Mouse (Mus musculus) lung, embryonic 16.5 days (tissue): ENCODE measurements around the gene Anks1. TPM values are rescaled to one million over a fixed set of nuclear protein-coding genes. Genes with fewer than 3 reads are reported as not detected.
A peak's percentile ranks its signal among the peaks of the same experiment; 100 is the strongest.

ENCODE experiments used
- ATAC-seq: fragments of 200-750 bp; cut with Nextera tagmentation; 2 replicates; pipeline ENCODE4 v1.8.0; 2017; ENCODE audit warnings: low read depth, mild to moderate bottlenecking, moderate library complexity
- H3K27ac ChIP-seq: fragments of 300-500 bp; sonication (generic); 2 replicates; pipeline ENCODE4 v1.5.1; 2014; ENCODE audit warnings: mild to moderate bottlenecking, control low read depth, low read length
- H3K27me3 ChIP-seq: fragments of 300-500 bp; sonication (generic); 2 replicates; pipeline ENCODE4 v1.6.1; 2014; ENCODE audit warnings: low read depth, low read length, mixed read lengths; ENCODE audit not compliant: control insufficient read depth, insufficient read depth
- H3K36me3 ChIP-seq: fragments of 300-500 bp; sonication (generic); 2 replicates; pipeline ENCODE4 v1.6.1; 2014; ENCODE audit warnings: low read length; ENCODE audit not compliant: control insufficient read depth, insufficient read depth
- H3K4me1 ChIP-seq: fragments of 300-500 bp; sonication (generic); replicated peaks from 2 replicates; pipeline ENCODE4 v1.6.1; 2014; ENCODE audit warnings: low read length, mixed read lengths; ENCODE audit not compliant: control insufficient read depth, insufficient read depth
- H3K4me2 ChIP-seq: fragments of 300-500 bp; sonication (generic); 2 replicates; pipeline ENCODE4 v1.6.1; 2014; ENCODE audit warnings: low read depth, low read length, control low read depth
- H3K4me3 ChIP-seq: fragments of 300-500 bp; sonication (generic); 2 replicates; pipeline ENCODE4 v1.5.1; 2014; ENCODE audit warnings: mild to moderate bottlenecking, low read length, control low read depth
- H3K9ac ChIP-seq: fragments of 300-500 bp; sonication (generic); 2 replicates; pipeline ENCODE4 v1.6.1; 2014; ENCODE audit warnings: low read length, control low read depth
- H3K9me3 ChIP-seq: fragments of 300-500 bp; sonication (generic); 2 replicates; pipeline ENCODE4 v1.6.1; 2016; ENCODE audit warnings: low read length; ENCODE audit not compliant: control insufficient read depth
- WGBS: fragments of 180-500 bp; shearing (Covaris S2); extraction: QIAGEN DNeasy Blood & Tissue Kit; methylation state at CpG from one replicate; pipeline ENCODE4 v1.1.7; 2014; 5-methylcytosine and 5-hydroxymethylcytosine counted together
- polyA plus RNA-seq: library from polyadenylated mRNA; unstranded; fragments of >200 nt; fragmentation: Nextera tagmentation; extraction: Ambion mirVana; gene quantifications from 2 replicates; pipeline ENCODE4 v1.2.1, GENCODE M21; 2015

Anks1 gene
- polyA plus RNA-seq, 1 experiment from 2014 or later = 18.1 TPM

DNA sequence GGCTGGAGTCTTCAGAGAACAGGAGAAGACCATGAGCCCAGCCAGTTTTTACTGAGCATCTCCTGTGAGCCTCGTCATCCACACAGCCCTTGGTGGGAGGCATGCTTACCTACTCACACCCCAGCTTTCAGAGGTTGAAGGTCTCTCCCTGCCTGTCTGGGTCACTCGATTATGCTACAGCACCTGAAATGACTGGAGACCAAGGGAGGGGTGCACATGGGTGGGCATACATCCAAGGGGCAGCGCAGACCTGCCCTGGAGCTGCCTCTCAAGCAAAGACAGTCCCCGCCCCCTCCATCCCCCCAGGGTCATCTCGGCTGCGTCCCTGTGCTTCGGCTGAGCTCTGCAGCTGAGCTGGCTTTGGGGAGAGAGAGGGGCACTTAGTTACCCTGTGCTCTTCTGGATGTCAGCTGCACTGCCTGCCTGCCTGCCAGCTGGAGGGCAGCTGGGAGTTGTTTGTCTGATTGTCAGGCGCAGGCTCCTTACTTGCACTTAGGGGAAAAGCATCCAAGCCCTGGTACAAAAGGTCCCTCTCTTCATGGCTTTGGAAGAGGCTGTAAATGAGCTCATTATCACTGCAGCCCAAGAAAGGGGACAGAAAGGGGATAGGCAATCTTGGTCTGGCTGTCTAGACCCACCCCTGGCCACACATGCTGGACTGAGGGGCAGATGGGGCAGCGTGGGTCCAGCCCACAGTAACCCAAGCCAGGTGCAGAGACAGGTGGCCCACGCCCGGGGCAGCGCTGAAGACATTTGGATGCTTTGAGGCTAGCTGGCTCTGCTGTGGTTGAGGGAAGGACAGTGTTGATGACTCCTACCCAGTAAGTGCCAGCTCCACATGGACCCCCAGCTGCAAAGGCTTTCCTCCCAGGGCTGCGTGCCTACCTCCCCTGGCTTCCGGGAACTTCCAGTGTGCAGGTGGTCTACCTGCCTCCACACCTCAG is 128.0 kb downstream of the Anks1 start:
- peak overlapping the region; percentile 15; the same call in 1 of the 2 replicates for H3K9ac ChIP-seq
- H3K4me1 ChIP-seq = peaks cover 51% of the 10 kb centered on the region
- ATAC-seq = no peak

GRCm38 (mm10) chr17:28040620-28041019 is 131.5 kb downstream of the Anks1 start:
- no peaks in the 10 kb centered on the region for H3K9me3 ChIP-seq
- H3K4me3 ChIP-seq = no peak overlapping the region
- 53% methylated on average over 16 of the region's 16 CpGs for WGBS
- peaks cover 2% of the 10 kb centered on the region; the same call in 1 of the 2 replicates for H3K36me3 ChIP-seq
- H3K4me1 ChIP-seq = peaks cover 30% of the 10 kb centered on the region
- H3K9ac ChIP-seq = 0 out of 2 replicates have a peak overlapping the region, but pooled peaks have one; percentile 19
- no peak overlapping the region for H3K27ac ChIP-seq
- no peak for ATAC-seq
- no peaks in the 10 kb centered on the region for H3K27me3 ChIP-seq
- no peak overlapping the region for H3K4me2 ChIP-seq

More for the DNA sequence above, 128.0 kb downstream of the Anks1 start:
- no peak overlapping the region; the same call in 1 of the 2 replicates for H3K27ac ChIP-seq
- H3K27me3 ChIP-seq = no peaks in the 10 kb centered on the region
- no peaks in the 10 kb centered on the region for H3K36me3 ChIP-seq
- no peak overlapping the region for H3K4me2 ChIP-seq
- no peak overlapping the region for H3K4me3 ChIP-seq
- WGBS = 66% methylated on average over 14 of the region's 14 CpGs
- H3K9me3 ChIP-seq = no peaks in the 10 kb centered on the region

DNA sequence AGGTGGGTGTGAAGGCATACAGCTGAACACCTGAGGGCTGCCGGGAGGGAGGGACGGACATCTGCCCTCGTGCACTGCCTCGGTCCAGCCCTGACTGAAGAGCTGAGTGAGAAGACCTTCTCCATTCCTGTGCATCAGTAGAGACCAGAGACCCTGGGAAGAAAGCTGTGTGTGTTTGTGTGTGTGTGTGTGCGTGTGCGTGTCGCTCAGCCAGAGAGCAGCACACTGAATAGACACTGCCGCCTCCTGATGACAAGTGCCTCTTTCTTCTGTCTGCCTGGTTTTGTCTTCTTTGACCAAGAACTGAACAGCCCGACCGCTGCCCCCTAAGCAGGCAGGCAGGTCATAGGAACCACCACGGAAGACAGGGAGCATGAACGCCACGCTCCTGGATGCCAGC is 132.2 kb downstream of the Anks1 start:
- Histone ChIP-seq H3K4me2 (no peak overlapping the region), H3K36me3 (peaks cover 2% of the 10 kb centered on the region; the same call in 1 of the 2 replicates), H3K9ac (peak overlapping the region; percentile 55; the same call in 1 of the 2 replicates), H3K9me3 (no peaks in the 10 kb centered on the region), H3K27me3 (no peaks in the 10 kb centered on the region), H3K4me1 (peaks cover 24% of the 10 kb centered on the region), H3K27ac (no peak overlapping the region; the same call in 1 of the 2 replicates), H3K4me3 (no peak overlapping the region)
- WGBS = 82% methylated on average over 13 of the region's 13 CpGs
- ATAC-seq = no peak

DNA sequence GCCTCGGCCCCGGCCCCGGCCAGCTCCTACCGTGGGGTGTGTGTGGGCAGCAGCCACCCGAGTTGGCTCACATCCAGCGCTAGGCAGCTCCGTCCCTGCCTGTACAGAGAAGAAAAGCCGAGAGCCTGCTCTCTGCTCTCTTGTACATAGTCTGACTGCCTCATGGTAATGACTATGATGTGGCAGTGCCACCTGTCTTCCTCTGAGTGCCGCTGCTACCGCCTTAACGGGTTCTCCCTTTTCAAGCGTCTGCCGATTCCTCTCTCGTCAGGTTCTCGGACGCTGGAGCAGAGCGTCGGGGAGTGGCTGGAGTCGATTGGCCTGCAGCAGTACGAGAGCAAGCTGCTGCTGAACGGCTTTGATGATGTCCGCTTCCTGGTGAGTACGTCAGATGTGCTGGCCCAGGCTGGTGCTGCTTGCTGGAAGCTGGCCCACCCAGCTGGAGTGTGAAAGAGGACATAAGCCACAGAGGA is 133.2 kb downstream of the Anks1 start:
- Histone ChIP-seq H3K27ac (peak overlapping the region; percentile 80), H3K9ac (peak overlapping the region; percentile 55), H3K4me1 (peaks cover 16% of the 10 kb centered on the region), H3K36me3 (peaks cover 2% of the 10 kb centered on the region; the same call in 1 of the 2 replicates), H3K4me3 (no peak overlapping the region), H3K9me3 (no peaks in the 10 kb centered on the region), H3K27me3 (no peaks in the 10 kb centered on the region), H3K4me2 (peak overlapping the region; percentile 26; the same call in 1 of the 2 replicates)
- 23% methylated on average over 23 of the region's 23 CpGs for WGBS
- ATAC-seq = peak; percentile 82

- 93% methylated on average over 5 of the region's 5 CpGs for WGBS
- no peak for ATAC-seq
- Histone ChIP-seq H3K4me3 (no peak overlapping the region), H3K9ac (no peak overlapping the region), H3K4me1 (peaks cover 7% of the 10 kb centered on the region), H3K27ac (no peak overlapping the region), H3K4me2 (no peak overlapping the region), H3K36me3 (peaks cover 9% of the 10 kb centered on the region), H3K27me3 (no peaks in the 10 kb centered on the region), H3K9me3 (no peaks in the 10 kb centered on the region)
Measured at GRCm38 (mm10) chr17:28047017-28047416, 137.9 kb downstream of the Anks1 start.

GRCm38 (mm10) chr17:28047520-28047919 is 138.4 kb downstream of the Anks1 start:
- Histone ChIP-seq H3K36me3 (peaks cover 10% of the 10 kb centered on the region), H3K9ac (no peak overlapping the region), H3K27me3 (no peaks in the 10 kb centered on the region), H3K4me2 (no peak overlapping the region), H3K9me3 (no peaks in the 10 kb centered on the region), H3K27ac (no peak overlapping the region), H3K4me3 (no peak overlapping the region), H3K4me1 (peaks cover 2% of the 10 kb centered on the region)
- 73% methylated on average over 5 of the region's 5 CpGs for WGBS
- no peak for ATAC-seq

GRCm38 (mm10) chr17:28048425-28048824 is 139.3 kb downstream of the Anks1 start:
- no peak overlapping the region for H3K9ac ChIP-seq
- no peaks in the 10 kb centered on the region for H3K27me3 ChIP-seq
- H3K4me2 ChIP-seq = no peak overlapping the region
- no peaks in the 10 kb centered on the region for H3K9me3 ChIP-seq
- peaks cover 16% of the 10 kb centered on the region for H3K36me3 ChIP-seq
- H3K4me3 ChIP-seq = no peak overlapping the region
- ATAC-seq = peak; percentile 81
- no peaks in the 10 kb centered on the region for H3K4me1 ChIP-seq
- 45% methylated on average over 4 of the region's 4 CpGs for WGBS
- H3K27ac ChIP-seq = no peak overlapping the region

- ATAC-seq = no peak
Measured at GRCm38 (mm10) chr17:28050210-28050609, 141.1 kb downstream of the Anks1 start.

GRCm38 (mm10) chr17:28052293-28052863 is 143.3 kb downstream of the Anks1 start:
- 76% methylated on average over 21 of the region's 21 CpGs for WGBS
- Histone ChIP-seq H3K9ac (no peak overlapping the region), H3K4me1 (no peaks in the 10 kb centered on the region), H3K4me3 (no peak overlapping the region), H3K4me2 (no peak overlapping the region), H3K36me3 (peaks cover 29% of the 10 kb centered on the region), H3K27me3 (no peaks in the 10 kb centered on the region), H3K27ac (no peak overlapping the region), H3K9me3 (no peaks in the 10 kb centered on the region)
- ATAC-seq = no peak

More at GRCm38 (mm10) chr17:28050210-28050609, 141.1 kb downstream of the Anks1 start:
- peaks cover 25% of the 10 kb centered on the region for H3K36me3 ChIP-seq
- WGBS = 87% methylated on average over 8 of the region's 8 CpGs
- no peak overlapping the region for H3K27ac ChIP-seq
- no peaks in the 10 kb centered on the region for H3K27me3 ChIP-seq
- H3K9me3 ChIP-seq = no peaks in the 10 kb centered on the region
- H3K4me1 ChIP-seq = no peaks in the 10 kb centered on the region
- H3K9ac ChIP-seq = no peak overlapping the region
- H3K4me3 ChIP-seq = no peak overlapping the region
- H3K4me2 ChIP-seq = no peak overlapping the region
